Mouse (Mus musculus) heart, adult 2 months (tissue): ENCODE measurements at regions not wholly inside any gene's neighbourhood (a gene's known extent, or its start where the extent isn't known, plus 50 kb on each side); places are given as distances from the start of the nearest gene placed in this dataset.
"Not testable (repeated sequence)": the region's sequence is repeated elsewhere in the genome, so short reads cannot be mapped to it uniquely, and the experiment has no call there.

Experiments used
- DNase-seq, 2 experiments: peaks; one replicate each; pipeline ENCODE4 v3.0.0; 2021
- H3K27ac ChIP-seq: fragments of 200-600 bp; 2 replicates; pipeline ENCODE4 v1.8.1; 2022
- H3K27me3 ChIP-seq: fragments of 200-500 bp; 2 replicates; pipeline ENCODE4 v1.6.1; 2012; ENCODE audit warnings: mild to moderate bottlenecking, low read length, inconsistent platforms, mixed read lengths; ENCODE audit not compliant: control insufficient read depth, insufficient read depth
- H3K36me3 ChIP-seq: fragments of 200-500 bp; 2 replicates; pipeline ENCODE4 v1.6.1; 2012; ENCODE audit warnings: low read length, inconsistent platforms; ENCODE audit not compliant: control insufficient read depth, insufficient read depth
- H3K4me1 ChIP-seq: fragments of 200-500 bp; 2 replicates; pipeline ENCODE4 v1.6.1; 2011; ENCODE audit warnings: low read length; ENCODE audit not compliant: control insufficient read depth, insufficient read depth
- H3K4me3 ChIP-seq: fragments of 200-600 bp; 2 replicates; pipeline ENCODE4 v1.8.1; 2022
- H3K79me2 ChIP-seq: fragments of 200-500 bp; replicated peaks from 2 replicates; pipeline ENCODE4 v1.6.1; 2012; ENCODE audit warnings: mild to moderate bottlenecking, inconsistent platforms, low read length, moderate library complexity, mixed read lengths; ENCODE audit not compliant: control insufficient read depth, insufficient read depth
- H3K9ac ChIP-seq: fragments of 200-500 bp; 2 replicates; pipeline ENCODE4 v1.6.1; 2012; ENCODE audit warnings: low read depth, mild to moderate bottlenecking, control low read depth, inconsistent platforms, low read length, mixed read lengths
- CTCF ChIP-seq: fragments of 200-600 bp; IDR thresholded peaks from 2 replicates; pipeline ENCODE4 v1.8.1; 2022; ENCODE audit warnings: antibody characterized with exemption, mild to moderate bottlenecking, moderate library complexity
- EP300 ChIP-seq: fragments of 200-500 bp; IDR thresholded peaks from 2 replicates; pipeline ENCODE4 v1.6.1; 2011; ENCODE audit warnings: low read depth, low read length, control low read depth; ENCODE audit not compliant: insufficient read depth
- POLR2A ChIP-seq: fragments of 200-500 bp; IDR thresholded peaks from 2 replicates; pipeline ENCODE4 v1.6.1; 2011; ENCODE audit warnings: mild to moderate bottlenecking, low read depth, low read length, control low read depth; ENCODE audit not compliant: insufficient read depth
- WGBS: fragments of 180-500 bp; shearing (Covaris S2); methylation state at CpG from one replicate; pipeline ENCODE4 v1.1.7; 2018; 5-methylcytosine and 5-hydroxymethylcytosine counted together
- intact Hi-C: fragments of 180-260 bp; cut with DNase I; formaldehyde crosslinking; loops from one replicate; pipeline ENCODE4 v1.15.1; 2025

GRCm38 (mm10) chr13:35604061-35604460 is 55.6 kb upstream of the Cdyl start:
- intact Hi-C loops, result loop anchor here (10.0 kb wide), 1 partner anchor 219 kb away; no protein-coding TSS in a partner anchor
- DNase-seq, result peak; percentile 47 to 68
- no peak for TF ChIP-seq CTCF
- TF ChIP-seq EP300, result no peak
- TF ChIP-seq POLR2A, result no peak
- H3K4me1 ChIP-seq, result no peaks in the 10 kb centered on the region
- H3K36me3 ChIP-seq, result no peaks in the 10 kb centered on the region
- no peak overlapping the region for H3K4me3 ChIP-seq
- H3K27me3 ChIP-seq, result no peaks in the 10 kb centered on the region
- H3K27ac ChIP-seq, result no peak overlapping the region
- WGBS, result 33% methylated on average over 1 of the region's 1 CpGs
- no peak overlapping the region for H3K9ac ChIP-seq
- H3K79me2 ChIP-seq, result no peaks in the 10 kb centered on the region

GRCm38 (mm10) chr13:35604765-35605164 is 54.9 kb upstream of the Cdyl start:
- Histone ChIP-seq H3K36me3 (no peaks in the 10 kb centered on the region; the same call in 1 of the 2 replicates), H3K4me1 (peaks cover under 1% of the 10 kb centered on the region; the same call in 1 of the 2 replicates), H3K27ac (no peak overlapping the region), H3K4me3 (no peak overlapping the region), H3K79me2 (no peaks in the 10 kb centered on the region), H3K9ac (no peak overlapping the region), H3K27me3 (no peaks in the 10 kb centered on the region)
- WGBS, result 92% methylated on average over 3 of the region's 3 CpGs
- TF ChIP-seq CTCF (no peak), POLR2A (no peak), EP300 (no peak)
- intact Hi-C loops, result loop anchor here (10.0 kb wide), 1 partner anchor 220 kb away; no protein-coding TSS in a partner anchor
- DNase-seq, result no peak

- H3K27ac ChIP-seq, DNase-seq, H3K36me3 ChIP-seq, H3K9ac ChIP-seq, H3K4me3 ChIP-seq, H3K27me3 ChIP-seq, H3K79me2 ChIP-seq, H3K4me1 ChIP-seq: not testable (repeated sequence)
- WGBS, result 71% methylated on average over 5 of the region's 5 CpGs
- intact Hi-C loops, result loop anchor here (10.0 kb wide), 1 partner anchor 222 kb away; no protein-coding TSS in a partner anchor
Measured at GRCm38 (mm10) chr13:35606857-35607561, 52.6 kb upstream of the Cdyl start.

- no peak for DNase-seq
- Histone ChIP-seq H3K4me3 (no peak overlapping the region), H3K4me1 (peaks cover 2% of the 10 kb centered on the region; the same call in 1 of the 2 replicates), H3K27me3 (no peaks in the 10 kb centered on the region), H3K27ac (no peak overlapping the region), H3K9ac (no peak overlapping the region), H3K79me2 (no peaks in the 10 kb centered on the region), H3K36me3 (no peaks in the 10 kb centered on the region; the same call in 1 of the 2 replicates)
- TF ChIP-seq POLR2A, result no peak
- TF ChIP-seq CTCF, result no peak
- TF ChIP-seq EP300, result no peak
- WGBS, result 93% methylated on average over 2 of the region's 2 CpGs
- intact Hi-C loops, result loop anchor here (10.0 kb wide), 1 partner anchor 223 kb away; no protein-coding TSS in a partner anchor
Measured at GRCm38 (mm10) chr13:35607710-35608109, 51.9 kb upstream of the Cdyl start.
